In the genomic region with DNA sequence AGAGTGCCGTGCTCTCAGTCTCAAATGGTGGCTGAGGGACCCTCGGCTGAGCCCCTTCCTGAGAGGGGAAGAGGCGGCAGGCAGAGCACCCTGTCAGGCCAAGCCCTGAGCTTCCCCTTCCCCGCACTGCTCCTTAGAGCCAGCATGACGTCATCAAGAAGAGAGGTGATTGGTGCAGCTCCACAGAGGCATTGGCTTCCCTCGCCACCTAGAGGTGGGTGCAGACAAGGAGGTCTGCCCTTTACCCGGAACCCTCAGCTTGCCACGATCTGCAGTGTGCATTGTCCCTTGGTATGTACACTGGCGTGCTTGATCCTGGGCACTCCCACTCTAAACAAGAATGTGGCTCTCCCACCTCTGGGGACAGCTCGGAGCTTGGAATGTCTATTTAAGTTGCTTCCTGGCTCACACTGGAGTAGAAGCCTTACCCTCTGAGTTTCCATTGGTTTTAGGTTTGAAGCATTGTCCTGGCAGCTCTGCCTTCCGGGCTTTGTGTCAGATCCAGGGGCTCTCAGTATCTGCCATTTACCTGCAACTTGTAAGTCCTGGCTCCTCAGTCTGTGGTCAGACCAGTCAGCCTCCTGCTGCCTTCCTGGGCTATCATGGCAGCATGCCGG, we compare ENCODE assay signal across 8 mouse cellular contexts.
A peak's percentile ranks its signal among the peaks of the same experiment; 100 is the strongest.
DNase-seq lines count a peak whose midpoint lies in the region; ATAC-seq and TF ChIP-seq lines count a peak whose summit lies in the region.

No protein-coding gene starts in this region.

- peak; percentile 78 for TF ChIP-seq CTCF in brain, embryonic 14.5 days (IDR thresholded peaks at IDR 0.05; ENCODE audit: borderline replicate concordance, extremely low read depth, insufficient read depth, insufficient read length)
- peak; percentile 92 for TF ChIP-seq CTCF in intestine, postnatal 0 days (IDR thresholded peaks at IDR 0.05; ENCODE audit: low read depth)

- H3K9me3 ChIP-seq in intestine, postnatal 0 days (ENCODE audit: control insufficient read depth): no peaks in the 10 kb centered on the region
- H3K9me3 ChIP-seq in liver, embryonic 15.5 days (replicated peaks): no peaks in the 10 kb centered on the region
- no peaks in the 10 kb centered on the region for H3K9me3 ChIP-seq in neural tube, embryonic 11.5 days (ENCODE audit: control insufficient read depth, low read length)

- peak overlapping the region; percentile 50 for H3K27ac ChIP-seq in intestine, postnatal 0 days (ENCODE audit: low read depth, low read length)
- peak overlapping the region; percentile 65 for H3K27ac ChIP-seq in liver, embryonic 15.5 days (replicated peaks)
- H3K27ac ChIP-seq in neural tube, embryonic 11.5 days (ENCODE audit: low read depth, low read length): peak overlapping the region; percentile 60

- ATAC-seq in frontal cortex, adult (ENCODE audit: low TSS enrichment): peak; percentile 80
- peak; percentile 84 for ATAC-seq in intestine, postnatal 0 days
- ATAC-seq in liver, embryonic 15.5 days (ENCODE audit: insufficient read depth): peak; percentile 70
- ATAC-seq in neural tube, embryonic 11.5 days (ENCODE audit: insufficient read depth, low FRiP score, low TSS enrichment): peak; percentile 97

- H3K4me2 ChIP-seq in intestine, postnatal 0 days (replicated peaks; ENCODE audit: low read depth): peak overlapping the region; percentile 48
- H3K4me2 ChIP-seq in liver, embryonic 15.5 days: peak overlapping the region; percentile 54
- 0 out of 2 replicates have a peak overlapping the region, but pooled peaks have one; percentile 1 for H3K4me2 ChIP-seq in neural tube, embryonic 11.5 days (ENCODE audit: low read depth)

- H3K36me3 ChIP-seq in intestine, postnatal 0 days (ENCODE audit: control insufficient read depth, insufficient read depth): peaks cover 22% of the 10 kb centered on the region; the same call in 1 of the 2 replicates
- H3K36me3 ChIP-seq in liver, embryonic 15.5 days (replicated peaks): no peaks in the 10 kb centered on the region
- no peaks in the 10 kb centered on the region for H3K36me3 ChIP-seq in neural tube, embryonic 11.5 days (ENCODE audit: control insufficient read depth, insufficient read depth, low read length)

- no peaks in the 10 kb centered on the region for H3K27me3 ChIP-seq in intestine, postnatal 0 days (replicated peaks; ENCODE audit: control insufficient read depth, insufficient read depth, low read length)
- H3K27me3 ChIP-seq in liver, embryonic 15.5 days: no peaks in the 10 kb centered on the region
- H3K27me3 ChIP-seq in neural tube, embryonic 11.5 days (ENCODE audit: control insufficient read depth, insufficient read depth, low read length): no peaks in the 10 kb centered on the region

- WGBS in intestine, postnatal 0 days: 14% methylated on average over 12 of the region's 12 CpGs
- 9% methylated on average over 12 of the region's 12 CpGs for WGBS in liver, embryonic 15.5 days (ENCODE audit: insufficient replicate concordance)
- 17% methylated on average over 12 of the region's 12 CpGs for WGBS in neural tube, embryonic 11.5 days

- TF ChIP-seq POLR2A in brain, embryonic 14.5 days (IDR thresholded peaks at IDR 0.05; ENCODE audit: borderline replicate concordance, extremely low read depth, insufficient read depth, insufficient read length, poor library complexity, severe bottlenecking): no peak

- no peak for DNase-seq in frontal cortex, postnatal 25 days (ENCODE audit: low spot score in 2 of 2)
- peak; percentile 94 for DNase-seq in brain, embryonic 14.5 days (ENCODE audit: low read depth)
- peak; percentile 98 for DNase-seq in heart, adult 11 months
- peak; percentile 77 for DNase-seq in neural tube, embryonic 11.5 days (ENCODE audit: low spot score)
- peak; percentile 95 for DNase-seq in thymus, postnatal 0 days (ENCODE audit: low spot score)

- H3K4me1 ChIP-seq in intestine, postnatal 0 days (replicated peaks; ENCODE audit: control insufficient read depth, insufficient read depth, low read length): peaks cover 8% of the 10 kb centered on the region; the same call in 1 of the 2 replicates
- peaks cover 95% of the 10 kb centered on the region for H3K4me1 ChIP-seq in liver, embryonic 15.5 days (replicated peaks)
- peaks cover 16% of the 10 kb centered on the region for H3K4me1 ChIP-seq in neural tube, embryonic 11.5 days (ENCODE audit: control insufficient read depth, insufficient read depth, low read length)

- H3K9ac ChIP-seq in intestine, postnatal 0 days (ENCODE audit: low read depth, low read length): no peak overlapping the region
- no peak overlapping the region for H3K9ac ChIP-seq in liver, embryonic 15.5 days
- peak overlapping the region; percentile 35 for H3K9ac ChIP-seq in neural tube, embryonic 11.5 days (ENCODE audit: low read length)

- H3K4me3 ChIP-seq in intestine, postnatal 0 days (ENCODE audit: low read depth, low read length): no peak overlapping the region
- peak overlapping the region; percentile 21 for H3K4me3 ChIP-seq in liver, embryonic 15.5 days (replicated peaks)
- H3K4me3 ChIP-seq in neural tube, embryonic 11.5 days (ENCODE audit: low read depth, low read length): no peak overlapping the region

Comparison
In these comparisons a context has a peak if more than half of its experiments do, and no peak if none do; other contexts are left out.
1. DNase-seq: peak in brain, embryonic 14.5 days (single experiment), heart, adult 11 months (single experiment), neural tube, embryonic 11.5 days (single experiment) and thymus, postnatal 0 days (single experiment); none in frontal cortex, postnatal 25 days (0 of 2).
2. H3K4me2 ChIP-seq: peak in every context shown above with its lines; median percentile 54 in liver, embryonic 15.5 days; 48 in intestine, postnatal 0 days; 1 in neural tube, embryonic 11.5 days.
3. Peak in every context shown above with its lines, with median percentiles within 50 percentile points of each other: ATAC-seq and H3K27ac ChIP-seq.